Mouse (Mus musculus): ENCODE data around the gene Dhx32.

- TF ChIP-seq POLR2A (IDR thresholded peaks at IDR 0.05; ENCODE audit: control insufficient read depth, extremely low read depth, insufficient read depth, low read length, poor library complexity) (no peak), CTCF (IDR thresholded peaks at IDR 0.05; ENCODE audit: borderline replicate concordance, control insufficient read depth, extremely low read depth, insufficient read depth, low read length, poor library complexity) (no peak)
Observed at GRCm38 (mm10) chr7:133679439-133679838, 103.1 kb downstream of the Dhx32 start.

Data from thymus, adult 2 months (tissue).